Mouse (Mus musculus): ENCODE results near the gene Tle4.

DNA sequence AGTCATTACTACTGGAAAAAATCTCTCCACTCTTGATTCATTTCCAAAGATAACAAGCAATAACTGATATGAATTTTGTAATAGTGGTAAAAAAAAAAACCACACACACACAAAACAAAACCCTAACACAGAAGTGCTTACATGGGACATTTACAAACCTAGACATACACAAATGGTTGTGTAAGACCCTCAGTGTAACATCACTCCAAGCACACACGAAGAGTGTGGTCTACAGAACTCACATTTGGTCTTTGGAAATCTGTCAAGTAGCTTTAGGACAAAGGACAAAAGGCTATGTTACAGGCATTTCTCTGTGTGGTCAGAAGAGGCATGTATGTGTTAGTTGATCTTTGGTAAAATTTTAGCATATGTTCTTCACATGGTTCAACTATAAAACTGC lies 52.4 kb downstream of the Tle4 start:
- TF ChIP-seq POLR2A (IDR thresholded peaks at IDR 0.05; ENCODE audit: low read depth, low read length) (no peak), CTCF (conservative IDR thresholded peaks at IDR 0.05; ENCODE audit: insufficient read depth, insufficient read length, low read depth, low read length) (no peak)

All from kidney, adult 2 months (tissue).